Mouse (Mus musculus): Measurements from ENCODE around the gene D13Ertd608e.
A peak's percentile ranks its signal among the peaks of the same experiment; 100 is the strongest.
"Not testable (repeated sequence)": the region's sequence is repeated elsewhere in the genome, so short reads cannot be mapped to it uniquely, and the experiment has no call there.

DNA sequence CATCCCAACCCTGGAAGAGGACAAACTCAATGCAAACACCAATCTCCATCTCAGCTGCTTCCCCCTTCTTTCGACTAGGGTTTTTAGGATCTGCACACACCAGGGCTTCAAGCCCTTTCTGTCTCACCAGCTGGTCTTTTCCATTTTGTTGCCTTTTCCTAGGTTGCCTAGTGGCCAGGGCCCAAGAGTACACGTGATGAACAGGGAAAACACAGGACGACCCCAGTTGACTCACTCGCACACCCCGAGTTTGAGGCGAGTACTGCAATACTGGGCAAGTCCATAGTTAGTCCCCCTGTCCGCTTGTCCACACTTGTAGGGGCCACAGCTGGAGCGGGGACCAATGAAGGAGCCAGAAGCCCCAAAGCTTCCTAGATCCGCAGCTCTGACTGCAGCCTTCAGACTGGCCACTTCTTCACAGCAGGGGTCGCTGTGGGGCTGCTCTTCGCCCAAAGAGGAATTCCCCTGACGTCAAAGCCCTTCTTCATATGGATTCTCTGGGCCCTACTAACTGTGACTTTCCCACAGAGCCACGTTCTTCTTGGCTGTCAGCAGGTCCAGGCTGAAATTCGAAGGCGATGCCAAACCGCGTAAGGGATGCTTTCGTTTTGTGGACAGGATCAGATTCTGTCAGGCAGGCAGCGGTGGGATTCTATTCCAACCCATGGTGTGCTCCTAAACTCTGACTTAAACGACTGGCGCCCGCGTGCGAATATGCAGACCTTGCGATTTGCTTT is at the start of gene D13Ertd608e:
- TF ChIP-seq POLR2A (IDR thresholded peaks at IDR 0.05; ENCODE audit: low read depth, low read length): not testable (repeated sequence)
- TF ChIP-seq CTCF (conservative IDR thresholded peaks at IDR 0.05; ENCODE audit: insufficient read depth, insufficient read length, low read depth, low read length): peak; percentile 39
